Mouse (Mus musculus): Measurements from ENCODE around the gene Cfap300. TPM values are rescaled to one million over a fixed set of nuclear protein-coding genes. Genes with fewer than 3 reads are reported as not detected.

Gene Cfap300
- total RNA-seq, 2 experiments from 2014 or later = 4.8 to 7.1 TPM

- no peak for DNase-seq
Measured at GRCm38 (mm10) chr9:7983665-7984064, 59.0 kb downstream of the Cfap300 start.

GRCm38 (mm10) chr9:7980162-7980561 is 62.5 kb downstream of the Cfap300 start:
- DNase-seq = no peak

- DNase-seq = no peak
Measured at GRCm38 (mm10) chr9:7979153-7979916, 63.3 kb downstream of the Cfap300 start.

- DNase-seq = no peak
Measured at GRCm38 (mm10) chr9:7978502-7978901, 64.1 kb downstream of the Cfap300 start.

- peak; percentile 18 for DNase-seq
Measured at GRCm38 (mm10) chr9:7977587-7977986, 65.0 kb downstream of the Cfap300 start.

- DNase-seq = no peak
Measured at GRCm38 (mm10) chr9:7971993-7972392, 70.6 kb downstream of the Cfap300 start.

Other genes starting within 250 kb of the Cfap300 start
- 10 to 100 TPM; 39.4 to 46.3 TPM for gene Birc2, start 205.8 kb downstream of the Cfap300 start, total RNA-seq (2021)
- 10 to 100 TPM; 22.2 to 22.7 TPM for gene Birc3, start 169.6 kb downstream of the Cfap300 start, total RNA-seq (2021)
- 10 to 100 TPM; 64.3 to 69.4 TPM for gene Yap1, start 38.2 kb downstream of the Cfap300 start, total RNA-seq (2021)
- 1 to 10 TPM; 6.7 to 8.8 TPM for gene Cep126, start 91.5 kb upstream of the Cfap300 start, total RNA-seq (2021)